Mouse (Mus musculus): ENCODE results near the gene Hs3st4.

The Hs3st4 gene

DNA sequence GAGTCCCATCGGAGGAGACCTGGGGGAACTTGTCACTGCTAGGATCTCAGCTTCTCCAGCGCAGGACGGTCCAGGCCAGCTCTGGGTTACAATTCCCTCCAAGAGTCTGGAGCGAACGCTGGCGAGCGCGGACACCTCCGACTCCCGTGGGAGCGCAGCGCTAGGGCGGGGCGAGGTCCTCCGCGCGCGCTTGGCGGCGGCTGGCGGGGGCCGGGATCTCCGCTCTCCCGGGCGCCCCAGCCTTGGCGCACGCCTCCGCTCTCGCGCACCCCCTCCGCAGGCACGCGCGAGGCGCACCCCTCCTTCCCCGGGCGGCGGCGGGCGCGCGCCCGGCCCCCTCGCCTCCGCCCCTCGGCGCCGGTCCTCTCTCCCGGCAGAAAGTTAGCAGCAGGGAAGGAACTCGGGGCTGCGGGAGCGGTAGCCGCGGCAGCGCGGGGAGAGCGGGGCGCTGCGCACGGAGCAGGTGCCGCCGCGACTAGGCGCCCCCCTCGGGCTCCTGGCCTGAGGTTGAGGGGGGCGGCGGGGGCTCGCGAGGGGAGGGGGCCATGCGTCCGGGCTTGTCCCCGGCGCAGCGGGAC, at the start of gene Hs3st4:
Gene Hs3st4 (plus strand): TSS at position 409 of the 578 bp plus-strand sequence.
- DNase-seq = no peak

DNA sequence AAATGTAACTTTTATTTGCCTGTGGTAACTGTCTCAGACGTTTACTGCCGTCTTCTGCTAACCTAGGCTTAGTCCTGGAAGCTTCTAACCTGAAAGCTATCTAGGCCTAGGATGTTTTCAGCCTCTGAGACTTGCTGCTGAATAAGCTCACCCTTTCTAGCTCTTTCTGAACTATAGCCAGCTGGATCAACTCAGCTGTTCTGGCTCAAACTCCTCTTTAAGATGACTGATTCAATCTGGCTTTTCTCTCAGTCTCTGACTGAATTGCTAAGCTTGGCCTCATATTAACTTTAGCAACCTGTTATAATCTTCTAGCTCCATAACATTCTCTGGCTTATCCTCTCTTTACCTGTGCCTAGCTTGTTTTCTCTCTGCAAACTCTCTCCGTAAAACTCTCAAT, 35.8 kb upstream of the Hs3st4 start:
- DNase-seq = no peak

GRCm38 (mm10) chr7:123963021-123963420, 19.6 kb upstream of the Hs3st4 start:
- no peak for DNase-seq

- no peak for DNase-seq
These were observed 18.0 kb upstream of the Hs3st4 start for GRCm38 (mm10) chr7:123964559-123965142.

- DNase-seq = no peak
These were observed 17.2 kb upstream of the Hs3st4 start for GRCm38 (mm10) chr7:123965515-123965914.

GRCm38 (mm10) chr7:123975441-123975840, 7.2 kb upstream of the Hs3st4 start:
- no peak for DNase-seq

- DNase-seq = no peak
These were observed 1.2 kb upstream of the Hs3st4 start for GRCm38 (mm10) chr7:123981435-123981834.

GRCm38 (mm10) chr7:123982010-123982409, 659 bp upstream of the Hs3st4 start:
- no peak for DNase-seq

DNA sequence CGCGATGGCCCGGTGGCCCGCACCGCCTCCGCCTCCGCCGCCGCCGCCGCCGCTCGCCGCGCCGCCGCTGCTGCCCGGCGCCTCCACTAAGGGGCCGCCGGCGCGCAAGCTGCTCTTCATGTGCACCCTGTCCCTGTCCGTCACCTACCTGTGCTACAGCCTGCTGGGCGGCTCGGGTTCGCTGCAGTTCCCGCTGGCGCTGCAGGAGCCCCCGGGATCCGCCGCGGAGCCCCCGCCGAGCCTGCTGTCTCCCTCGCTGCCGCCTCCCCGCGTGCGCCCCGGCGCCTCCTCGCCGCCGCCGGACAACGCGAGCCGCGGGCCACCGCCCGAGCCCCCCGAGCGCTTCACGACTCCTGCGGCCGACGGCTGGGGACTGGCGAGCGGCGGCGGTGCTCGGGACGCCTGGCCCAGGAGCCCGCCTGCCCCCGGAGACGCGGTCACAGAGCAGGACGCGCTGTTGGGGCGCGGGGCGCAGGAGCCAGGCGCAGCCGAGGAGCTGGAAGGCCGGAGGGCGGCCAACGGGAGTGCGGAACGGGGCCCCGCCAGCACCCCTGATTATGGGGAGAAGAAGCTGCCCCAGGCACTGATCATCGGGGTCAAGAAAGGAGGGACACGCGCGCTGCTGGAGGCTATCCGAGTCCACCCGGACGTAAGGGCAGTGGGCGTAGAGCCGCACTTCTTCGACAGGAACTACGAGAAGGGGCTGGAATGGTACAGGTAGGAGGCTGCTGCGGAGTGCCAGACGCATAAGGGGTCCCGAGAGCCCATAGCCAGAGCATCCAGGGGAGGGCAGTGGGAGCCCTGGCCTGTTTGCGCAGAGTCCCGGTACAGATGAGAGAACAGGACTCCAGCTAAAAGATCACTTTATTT, 743 bp downstream of the Hs3st4 start:
- no peak for DNase-seq

GRCm38 (mm10) chr7:123992121-123992520, 9.5 kb downstream of the Hs3st4 start:
- DNase-seq = no peak

DNA sequence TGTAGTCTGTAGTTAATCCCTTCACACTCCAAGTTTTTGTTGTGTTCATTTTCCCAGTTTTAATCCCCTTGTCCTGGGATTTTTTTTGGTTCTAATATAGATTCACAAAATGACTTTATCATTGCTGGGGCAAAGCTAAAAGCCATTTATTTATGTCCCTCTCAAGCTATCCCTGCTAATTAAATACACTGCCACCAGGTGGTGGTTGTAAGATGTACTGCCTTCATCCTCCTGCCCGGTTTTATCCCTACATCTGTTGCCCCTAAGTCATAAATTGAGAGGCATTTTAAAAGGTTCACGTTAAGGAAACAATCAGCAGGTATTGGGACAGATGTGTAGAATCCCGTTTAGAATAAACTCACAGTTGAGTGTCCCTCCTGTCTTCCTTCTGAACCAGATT, 14.6 kb downstream of the Hs3st4 start:
- no peak for DNase-seq

DNA sequence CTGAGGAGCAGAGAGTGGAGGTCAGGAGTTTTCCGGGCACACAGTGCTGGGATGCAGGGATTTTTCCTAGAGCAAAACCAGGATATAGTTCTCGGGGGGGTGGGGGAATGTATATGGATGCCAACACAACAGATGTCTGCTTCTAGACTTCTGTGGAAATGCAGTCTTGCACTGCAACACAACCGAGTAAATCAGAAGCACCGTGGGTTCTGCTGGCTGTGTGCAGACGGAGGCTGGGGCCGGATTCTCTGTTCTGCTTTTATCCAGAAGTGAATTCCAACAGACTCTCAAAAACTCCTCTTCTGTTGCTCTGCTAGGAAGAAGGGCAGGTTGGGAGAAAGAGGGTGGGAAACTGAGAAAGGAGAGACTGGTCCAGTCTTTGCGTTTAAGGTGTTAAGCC, 15.9 kb downstream of the Hs3st4 start:
- DNase-seq = no peak

DNA sequence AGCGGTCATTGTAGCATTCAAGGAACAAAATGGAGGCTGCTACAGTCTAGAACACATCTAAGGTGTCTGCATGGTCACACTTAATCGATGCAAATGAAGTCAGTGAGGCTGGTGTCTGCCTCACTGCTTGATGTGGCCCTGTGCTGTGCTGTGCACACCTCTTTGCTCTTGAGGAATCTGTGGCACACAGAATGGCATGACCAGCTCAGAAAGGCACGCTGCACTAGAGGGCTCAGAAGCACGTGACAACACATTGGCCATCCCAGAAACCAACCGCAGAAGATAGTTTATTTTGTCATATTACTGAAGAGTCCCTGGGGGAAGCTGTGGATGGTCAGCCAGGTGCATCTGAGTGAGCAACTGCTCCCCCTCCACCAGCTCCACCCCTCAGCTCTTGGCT, 44.2 kb downstream of the Hs3st4 start:
- no peak for DNase-seq

- no peak for DNase-seq
These were observed 49.6 kb downstream of the Hs3st4 start for GRCm38 (mm10) chr7:124032236-124032635.

GRCm38 (mm10) chr7:124033332-124033731, 50.7 kb downstream of the Hs3st4 start:
- no peak for DNase-seq

DNA sequence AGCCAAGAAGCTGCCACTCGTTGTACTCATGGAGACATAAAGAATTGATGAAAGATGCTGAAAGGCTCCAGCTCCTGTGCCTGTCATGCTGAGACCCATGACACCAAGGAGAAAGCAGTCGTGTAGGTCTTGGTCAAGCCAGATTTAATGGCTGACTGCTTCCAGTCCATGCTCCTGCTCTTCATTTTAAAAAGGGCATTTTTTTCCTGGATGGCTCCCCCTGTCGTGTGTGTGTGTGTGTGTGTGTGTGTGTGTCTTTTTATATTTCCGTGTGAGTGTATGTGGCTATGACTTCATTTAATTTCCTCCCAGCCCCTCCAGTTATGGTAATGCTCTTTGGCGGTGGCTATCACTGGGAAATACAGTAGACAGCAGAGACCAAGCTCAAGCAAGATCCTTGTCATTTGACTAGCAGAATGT, 54.6 kb downstream of the Hs3st4 start:
- no peak for DNase-seq

- DNase-seq = no peak
These were observed 56.5 kb downstream of the Hs3st4 start for GRCm38 (mm10) chr7:124039142-124039541.

- DNase-seq = no peak
These were observed 64.7 kb downstream of the Hs3st4 start for GRCm38 (mm10) chr7:124047382-124047781.

GRCm38 (mm10) chr7:124048971-124049370, 66.3 kb downstream of the Hs3st4 start:
- no peak for DNase-seq

GRCm38 (mm10) chr7:124050421-124050820, 67.8 kb downstream of the Hs3st4 start:
- no peak for DNase-seq

- DNase-seq = no peak
These were observed 101.1 kb downstream of the Hs3st4 start for GRCm38 (mm10) chr7:124083741-124084140.

DNA sequence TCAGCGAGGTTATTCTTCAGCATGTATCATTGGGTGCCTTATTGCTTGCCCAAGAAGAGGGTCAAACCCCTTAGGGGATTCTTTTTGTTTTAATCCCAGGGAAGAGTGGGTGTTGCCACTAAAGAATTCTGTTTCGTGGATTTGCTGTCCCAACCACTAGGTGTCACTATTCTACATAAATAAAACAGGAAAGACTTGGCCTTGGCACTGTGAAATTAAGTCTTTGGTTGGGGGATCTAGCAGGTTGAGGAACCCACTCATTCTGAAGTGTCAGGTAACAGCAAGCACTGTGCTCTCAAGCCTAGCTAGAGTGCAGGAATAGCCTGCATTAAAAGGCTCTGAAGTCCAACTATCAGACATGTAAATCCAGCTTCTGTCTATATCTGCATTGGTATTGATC, 146.3 kb downstream of the Hs3st4 start:
- no peak for DNase-seq

GRCm38 (mm10) chr7:124131312-124131711, 148.6 kb downstream of the Hs3st4 start:
- DNase-seq = no peak

DNA sequence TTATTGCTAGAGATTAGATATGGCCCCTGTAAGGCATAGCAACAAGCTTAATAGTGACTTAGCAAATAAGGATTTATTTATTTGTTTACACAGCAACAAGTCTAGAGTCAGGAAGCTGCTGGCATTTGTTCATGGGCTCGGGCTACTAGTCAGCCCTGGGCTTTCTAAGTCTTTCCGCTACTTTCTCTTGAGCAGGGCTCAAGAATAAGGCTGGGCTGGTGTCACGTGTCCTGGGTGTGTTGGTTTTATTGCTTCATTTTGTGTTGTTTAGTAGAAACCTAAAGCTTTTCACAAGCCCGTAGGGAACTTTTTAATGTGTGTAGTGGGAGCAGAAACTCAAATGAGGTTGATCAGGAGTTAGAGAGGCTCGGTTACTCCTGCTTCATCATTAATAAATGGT, 153.5 kb downstream of the Hs3st4 start:
- DNase-seq = no peak
